Mouse (Mus musculus) lung, postnatal 0 days (tissue): ENCODE measurements around the gene Rexo1.

Experiments used
- CTCF ChIP-seq: IDR thresholded peaks from 2 replicates; pipeline ENCODE4 v1.5.1; 2016; ENCODE audit warnings: antibody characterized with exemption, mild to moderate bottlenecking
- EP300 ChIP-seq: IDR thresholded peaks from 2 replicates; pipeline ENCODE4 v1.6.1; 2016; ENCODE audit warnings: antibody characterized with exemption, mild to moderate bottlenecking, control low read depth

- TF ChIP-seq CTCF (peak; percentile 56), EP300 (no peak)
These were observed 22.5 kb downstream of the Rexo1 start, which contains the start of gene Atp8b3 for GRCm38 (mm10) chr10:80538710-80539394.
